14 mouse cellular contexts compared by ENCODE assay signal in genomic region chr2:76525645-76526044, GRCm38 (mm10).
"Had no signal": no experiment of that assay in that cellular context is flagged by ENCODE, and none has a peak within 500 bp of the region (broad histone marks: within the 10 kb centered on the region; RNA-seq: fewer than 3 reads in every experiment).

No protein-coding gene starts in this region.

- H3K9ac ChIP-seq: limb, embryonic 15.5 days; liver, embryonic 15.5 days; lung, embryonic 14.5 days had no signal

- H3K36me3 ChIP-seq: limb, embryonic 15.5 days; liver, embryonic 15.5 days had no signal

- H3K9me3 ChIP-seq: limb, embryonic 15.5 days; liver, embryonic 15.5 days; megakaryocyte, embryonic 14.5 days had no signal

- H3K4me2 ChIP-seq: limb, embryonic 15.5 days; liver, embryonic 15.5 days; lung, embryonic 14.5 days had no signal

- DNase-seq: kidney, adult 11 months; kidney, adult 9 months; kidney, postnatal 36 days; layer of hippocampus, adult 9-11 months; layer of hippocampus, postnatal 36 days; lung, embryonic 14.5 days; lung, postnatal 14 days; right cerebral cortex, postnatal 14 days; thymus, postnatal 4 days had no signal

- H3K4me3 ChIP-seq: limb, embryonic 15.5 days; liver, embryonic 15.5 days; megakaryocyte, embryonic 14.5 days had no signal

- H3K4me1 ChIP-seq: limb, embryonic 15.5 days; liver, embryonic 15.5 days; megakaryocyte, embryonic 14.5 days had no signal

- H3K27me3 ChIP-seq: limb, embryonic 15.5 days; liver, embryonic 15.5 days; megakaryocyte, embryonic 14.5 days had no signal

- H3K27ac ChIP-seq: kidney, postnatal 0 days; limb, embryonic 15.5 days; liver, embryonic 15.5 days; macrophage had no signal
